Mouse (Mus musculus) lung, embryonic 15.5 days (tissue): ENCODE results near the gene Vwa7. TPM values are rescaled to one million over a fixed set of nuclear protein-coding genes. Genes with fewer than 3 reads are reported as not detected.
A peak's percentile ranks its signal among the peaks of the same experiment; 100 is the strongest.

Source experiments
- ATAC-seq: fragments of 200-750 bp; cut with Nextera tagmentation; 2 replicates; pipeline ENCODE4 v1.8.0; 2017; ENCODE audit warnings: moderate number of reproducible peaks, borderline replicate concordance; ENCODE audit not compliant: low FRiP score, low TSS enrichment; ENCODE audit errors: extremely low read depth
- H3K27ac ChIP-seq: fragments of 300-500 bp; sonication (generic); 2 replicates; pipeline ENCODE4 v1.5.1; 2015; ENCODE audit warnings: moderate library complexity, mild to moderate bottlenecking, inconsistent platforms
- H3K27me3 ChIP-seq: fragments of 300-500 bp; sonication (generic); 2 replicates; pipeline ENCODE4 v1.6.1; 2015; ENCODE audit warnings: inconsistent platforms
- H3K36me3 ChIP-seq: fragments of 300-500 bp; sonication (generic); 2 replicates; pipeline ENCODE4 v1.6.1; 2015; ENCODE audit warnings: inconsistent platforms
- H3K4me1 ChIP-seq: fragments of 300-500 bp; sonication (generic); 2 replicates; pipeline ENCODE4 v1.6.1; 2015; ENCODE audit warnings: inconsistent platforms
- H3K4me2 ChIP-seq: fragments of 300-500 bp; sonication (generic); 2 replicates; pipeline ENCODE4 v1.6.1; 2015; ENCODE audit warnings: inconsistent platforms, mild to moderate bottlenecking, moderate library complexity
- H3K4me3 ChIP-seq: fragments of 300-500 bp; sonication (generic); 2 replicates; pipeline ENCODE4 v1.5.1; 2015; ENCODE audit warnings: mild to moderate bottlenecking, inconsistent platforms
- H3K9ac ChIP-seq: fragments of 300-500 bp; sonication (generic); 2 replicates; pipeline ENCODE4 v1.6.1; 2015; ENCODE audit warnings: inconsistent platforms
- H3K9me3 ChIP-seq: fragments of 300-500 bp; sonication (generic); 2 replicates; pipeline ENCODE4 v1.6.1; 2016; ENCODE audit warnings: inconsistent platforms
- WGBS: fragments of 180-500 bp; shearing (Covaris S2); methylation state at CpG from one replicate; pipeline ENCODE4 v1.1.7; 2015; 5-methylcytosine and 5-hydroxymethylcytosine counted together
- polyA plus RNA-seq: library from polyadenylated mRNA; unstranded; fragments of >200 nt; fragmentation: Nextera tagmentation; extraction: Ambion mirVana; gene quantifications from 2 replicates; pipeline ENCODE4 v1.2.1, GENCODE M21; 2015

Vwa7 gene
- polyA plus RNA-seq, 1 experiment from 2014 or later = 0.14 TPM

GRCm38 (mm10) chr17:35064378-35064877, 48.0 kb downstream of the Vwa7 start:
- H3K9ac ChIP-seq = no peak overlapping the region; the same call in 1 of the 2 replicates
- 34% methylated on average over 10 of the region's 10 CpGs for WGBS
- peak overlapping the region; percentile 71 for H3K4me2 ChIP-seq
- no peaks in the 10 kb centered on the region for H3K9me3 ChIP-seq
- peak overlapping the region; percentile 91 for H3K27ac ChIP-seq
- peaks cover 20% of the 10 kb centered on the region for H3K36me3 ChIP-seq
- peaks cover 32% of the 10 kb centered on the region for H3K4me1 ChIP-seq
- peaks cover 13% of the 10 kb centered on the region for H3K27me3 ChIP-seq
- peak overlapping the region; percentile 38 for H3K4me3 ChIP-seq
- ATAC-seq = no peak

DNA sequence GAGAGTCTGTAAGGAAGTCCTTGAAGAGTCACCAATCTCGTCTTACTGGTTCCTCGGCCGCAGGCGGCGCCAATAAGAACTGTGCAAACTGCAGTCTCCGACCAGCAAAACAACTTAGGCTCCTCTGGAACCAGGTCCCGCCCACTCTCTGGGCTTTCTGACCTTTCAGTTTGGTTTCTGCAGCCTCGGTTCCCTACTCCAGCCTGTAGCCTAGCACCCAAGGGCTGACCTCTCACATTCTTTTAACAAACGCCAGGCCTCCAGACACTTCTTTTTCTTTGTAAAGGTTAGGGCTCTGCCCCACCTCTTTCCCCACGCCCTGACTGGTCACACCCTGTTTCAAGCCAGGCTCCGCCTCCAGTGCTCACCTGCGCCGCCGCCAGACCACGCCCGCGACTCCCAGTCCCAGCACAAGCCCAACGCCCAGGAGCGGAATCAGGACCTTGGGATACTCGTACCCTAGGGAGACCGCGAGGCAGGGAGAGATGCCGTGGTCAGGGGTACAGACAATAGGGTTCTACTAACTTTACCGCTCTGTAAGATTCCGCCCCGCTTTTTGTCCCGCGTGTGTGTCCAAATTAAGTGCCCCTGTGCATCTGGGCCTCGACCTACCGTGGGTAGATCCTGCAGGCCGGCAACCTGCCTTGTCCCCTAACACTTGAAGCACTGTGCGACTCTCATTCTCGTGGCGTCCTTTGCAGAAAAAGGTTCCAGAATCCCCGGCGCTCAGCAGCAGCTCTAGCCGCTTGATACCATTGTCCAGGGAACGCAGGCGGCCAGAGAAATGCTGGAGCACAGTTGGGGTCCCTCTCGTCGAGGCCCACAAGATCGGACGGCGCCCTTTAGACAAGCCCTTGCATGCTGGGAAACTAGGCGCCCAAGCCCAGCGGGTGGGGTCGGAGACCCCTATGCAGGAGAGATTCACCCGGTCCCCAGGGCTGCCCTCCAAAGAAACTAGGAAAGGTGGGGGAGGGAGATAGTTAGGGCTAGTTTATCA, 48.9 kb downstream of the Vwa7 start, which contains the start of gene Ly6g6c:
Ly6g6c (plus strand) TSS at position 438 of the 997 bp plus-strand sequence.
- Histone ChIP-seq H3K9me3 (no peaks in the 10 kb centered on the region), H3K27ac (peak within 1 kb of the TSS; percentile 91), H3K4me3 (peak within 1 kb of the TSS; percentile 38), H3K36me3 (peaks cover 20% of the 10 kb centered on the region), H3K27me3 (peaks cover 13% of the 10 kb centered on the region), H3K4me2 (peak within 1 kb of the TSS; percentile 71), H3K9ac (peak within 1 kb of the TSS; percentile 7), H3K4me1 (peaks cover 29% of the 10 kb centered on the region)
- peak; percentile 82 for ATAC-seq
- 3% methylated on average over 48 of the region's 48 CpGs for WGBS

- H3K9ac ChIP-seq = peak within 1 kb of the TSS; percentile 7
- peaks cover 20% of the 10 kb centered on the region for H3K4me1 ChIP-seq
- peaks cover 14% of the 10 kb centered on the region for H3K36me3 ChIP-seq
- peak within 1 kb of the TSS; percentile 71 for H3K4me2 ChIP-seq
- WGBS = 46% methylated on average over 10 of the region's 10 CpGs
- no peak for ATAC-seq
- peak within 1 kb of the TSS; percentile 38 for H3K4me3 ChIP-seq
- peak within 1 kb of the TSS; percentile 91 for H3K27ac ChIP-seq
- peaks cover 13% of the 10 kb centered on the region for H3K27me3 ChIP-seq
- H3K9me3 ChIP-seq = no peaks in the 10 kb centered on the region
Measured at GRCm38 (mm10) chr17:35066084-35066483, 49.7 kb downstream of the Vwa7 start, which contains the start of gene Mpig6b. Mpig6b (minus strand) TSS chr17:35066184.

DNA sequence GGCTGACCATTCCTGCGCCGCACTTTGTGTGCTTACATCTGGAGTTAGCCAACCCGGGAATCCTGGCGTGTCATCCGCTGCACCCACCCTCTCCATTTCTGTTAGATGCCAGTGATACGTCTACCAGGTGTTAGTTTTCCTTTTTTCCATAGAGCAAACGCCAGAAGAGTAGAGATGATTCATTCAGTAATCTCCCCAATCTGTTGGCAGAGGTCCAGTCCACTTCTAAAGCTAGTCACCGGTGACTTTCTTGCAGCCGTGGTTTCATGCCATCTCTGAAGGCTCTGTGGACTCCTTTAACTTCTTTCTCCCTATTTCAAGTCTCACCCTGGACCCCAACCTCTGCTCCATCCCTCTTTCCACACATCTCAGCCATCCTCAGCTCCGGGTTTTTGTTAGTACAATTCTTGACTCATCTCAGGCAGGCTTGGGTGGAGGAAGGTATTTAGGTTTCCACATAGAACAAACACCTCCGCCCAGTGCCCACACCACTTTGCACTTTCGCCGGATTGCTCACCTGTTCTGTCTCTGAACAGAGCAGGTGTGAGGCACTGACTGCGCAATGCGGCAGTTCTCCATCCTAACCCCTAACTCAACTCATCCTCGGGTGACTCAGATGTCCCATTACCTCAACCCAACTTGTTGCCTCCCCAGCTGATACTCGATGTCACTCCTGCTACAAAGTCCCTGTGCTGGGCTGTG, 52.0 kb downstream of the Vwa7 start:
- Histone ChIP-seq H3K27ac (no peak overlapping the region), H3K9me3 (no peaks in the 10 kb centered on the region), H3K4me2 (no peak overlapping the region), H3K4me1 (peaks cover 26% of the 10 kb centered on the region), H3K36me3 (no peaks in the 10 kb centered on the region), H3K27me3 (peaks cover 13% of the 10 kb centered on the region), H3K9ac (no peak overlapping the region), H3K4me3 (no peak overlapping the region)
- no peak for ATAC-seq
- WGBS = 59% methylated on average over 17 of the region's 17 CpGs

DNA sequence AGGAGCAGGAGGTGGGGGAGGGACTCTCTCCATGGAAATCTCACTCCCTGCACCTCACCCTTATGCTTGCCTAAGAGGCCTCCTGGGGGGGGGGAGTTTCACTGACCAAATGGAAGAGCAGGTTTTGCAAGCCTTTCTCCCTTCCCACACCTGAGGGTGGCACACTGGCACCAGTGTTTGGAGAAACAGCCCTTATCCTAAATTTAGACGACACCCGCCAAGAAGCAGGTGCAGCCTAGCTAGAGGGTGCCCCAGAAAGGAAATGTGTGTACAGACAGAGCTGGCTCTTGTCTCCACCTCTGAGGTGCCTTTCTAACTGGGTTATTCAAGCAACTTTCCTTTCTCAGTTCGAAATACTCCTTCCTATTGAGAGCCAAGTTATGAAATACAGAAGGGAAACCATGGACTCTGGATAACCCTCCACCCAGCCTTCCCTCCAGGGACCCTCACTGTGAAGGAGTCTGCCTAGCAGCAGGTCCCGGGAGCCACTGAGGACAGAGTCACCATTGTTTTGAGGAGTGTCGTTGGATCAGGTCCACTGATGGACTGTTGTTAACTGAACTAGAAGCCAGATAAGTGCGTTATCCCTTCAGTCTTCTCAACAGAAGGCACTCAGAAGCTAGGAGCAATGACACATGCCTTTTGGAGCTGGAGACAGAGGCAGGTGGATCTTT, 54.3 kb downstream of the Vwa7 start:
- peak; percentile 57 for ATAC-seq
- H3K27ac ChIP-seq = peak overlapping the region; percentile 71
- H3K4me1 ChIP-seq = peaks cover 10% of the 10 kb centered on the region

GRCm38 (mm10) chr17:35071454-35071853, 55.1 kb downstream of the Vwa7 start:
- Histone ChIP-seq H3K9ac (no peak overlapping the region), H3K4me1 (peaks cover 8% of the 10 kb centered on the region), H3K36me3 (no peaks in the 10 kb centered on the region), H3K9me3 (no peaks in the 10 kb centered on the region), H3K4me3 (no peak overlapping the region), H3K27ac (peak overlapping the region; percentile 29), H3K27me3 (peaks cover 11% of the 10 kb centered on the region), H3K4me2 (no peak overlapping the region)
- 64% methylated on average over 9 of the region's 9 CpGs for WGBS
- ATAC-seq = no peak

More for the DNA sequence above, 54.3 kb downstream of the Vwa7 start:
- H3K27me3 ChIP-seq = peaks cover 13% of the 10 kb centered on the region
- no peak overlapping the region for H3K4me3 ChIP-seq
- WGBS = 38% methylated on average over 6 of the region's 6 CpGs
- H3K4me2 ChIP-seq = no peak overlapping the region
- H3K9ac ChIP-seq = no peak overlapping the region
- H3K9me3 ChIP-seq = no peaks in the 10 kb centered on the region
- H3K36me3 ChIP-seq = no peaks in the 10 kb centered on the region

DNA sequence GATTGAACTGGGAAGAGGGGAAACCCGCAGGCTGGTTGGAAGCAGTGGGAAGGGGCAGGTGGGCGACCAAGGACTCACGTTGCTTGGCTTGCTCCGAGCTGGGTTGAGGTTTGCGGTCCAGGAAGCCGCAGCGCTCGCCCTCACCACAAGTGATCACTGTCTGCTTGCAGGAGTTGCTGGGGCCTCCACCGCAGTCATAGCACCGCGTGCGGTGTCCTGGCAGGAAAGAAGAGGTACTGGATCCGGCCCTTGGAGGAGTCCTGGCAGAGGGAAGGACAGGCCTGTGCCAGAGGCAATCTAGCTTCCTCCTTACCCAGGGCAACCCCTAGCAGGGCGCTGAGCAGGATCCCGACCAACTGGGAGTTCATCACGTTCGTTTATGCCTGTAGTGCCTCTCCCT, 57.7 kb downstream of the Vwa7 start:
- Histone ChIP-seq H3K4me2 (no peak overlapping the region), H3K36me3 (no peaks in the 10 kb centered on the region), H3K4me1 (peaks cover 23% of the 10 kb centered on the region), H3K9me3 (no peaks in the 10 kb centered on the region), H3K27me3 (peaks cover 5% of the 10 kb centered on the region; the same call in 1 of the 2 replicates), H3K9ac (no peak overlapping the region), H3K4me3 (no peak overlapping the region), H3K27ac (no peak overlapping the region)
- ATAC-seq = no peak
- 48% methylated on average over 17 of the region's 17 CpGs for WGBS

Other genes with a start within 250 kb of the Vwa7 start
- not detected in 2 replicates for gene Cyp21a1, start 212.0 kb upstream of the Vwa7 start, polyA plus RNA-seq
- gene Stk19, start 179.6 kb upstream of the Vwa7 start, polyA plus RNA-seq = 32.7 and 33.7 TPM in 2 replicates
- gene Dxo, start 179.6 kb upstream of the Vwa7 start, polyA plus RNA-seq = 63.0 and 63.3 TPM in 2 replicates
- gene Skiv2l, start 166.4 kb upstream of the Vwa7 start, polyA plus RNA-seq = 50.8 and 54.0 TPM in 2 replicates
- gene Nelfe, start 166.2 kb upstream of the Vwa7 start, polyA plus RNA-seq = 92.6 and 95.7 TPM in 2 replicates
- gene Cfb, start 154.1 kb upstream of the Vwa7 start, polyA plus RNA-seq = 2.8 and 3.1 TPM in 2 replicates
- 2.6 and 2.7 TPM in 2 replicates for gene Zbtb12, start 137.1 kb upstream of the Vwa7 start, polyA plus RNA-seq
- not detected in 2 replicates for gene Gm20547, start 134.5 kb upstream of the Vwa7 start, polyA plus RNA-seq
- 2.6 and 2.9 TPM in 2 replicates for gene C2, start 118.3 kb upstream of the Vwa7 start, polyA plus RNA-seq
- 64.9 and 69.9 TPM in 2 replicates for gene Ehmt2, start 118.1 kb upstream of the Vwa7 start, polyA plus RNA-seq
- gene Slc44a4, start 102.1 kb upstream of the Vwa7 start, polyA plus RNA-seq = 0.94 and 1.5 TPM in 2 replicates
- 17.3 and 17.9 TPM in 2 replicates for gene Neu1, start 85.3 kb upstream of the Vwa7 start, polyA plus RNA-seq
- gene Hspa1b, start 57.3 kb upstream of the Vwa7 start, polyA plus RNA-seq = 0.15 and 0.26 TPM in 2 replicates
- gene Gm20481, start 46.7 kb upstream of the Vwa7 start, polyA plus RNA-seq = not detected in 2 replicates
- gene Hspa1a, start 44.4 kb upstream of the Vwa7 start, polyA plus RNA-seq = 3.4 and 3.8 TPM in 2 replicates
- 0.45 and 0.79 TPM in 2 replicates for gene Hspa1l, start 43.9 kb upstream of the Vwa7 start, polyA plus RNA-seq
- gene Lsm2, start 34.7 kb upstream of the Vwa7 start, polyA plus RNA-seq = 210 and 216 TPM in 2 replicates
- gene Vars, start 15.6 kb upstream of the Vwa7 start, polyA plus RNA-seq = 128 and 129 TPM in 2 replicates
- 7.2 and 7.7 TPM in 2 replicates for gene Sapcd1, start 11.4 kb downstream of the Vwa7 start, polyA plus RNA-seq
- 4.4 TPM in 2 replicates for gene Msh5, start 30.2 kb downstream of the Vwa7 start, polyA plus RNA-seq
- gene Clic1, start 33.4 kb downstream of the Vwa7 start, polyA plus RNA-seq = 283 and 300 TPM in 2 replicates
- 330 and 333 TPM in 2 replicates for gene Ddah2, start 42.5 kb downstream of the Vwa7 start, polyA plus RNA-seq
- 0.36 and 0.39 TPM in 2 replicates for gene Ly6g6c, start 48.8 kb downstream of the Vwa7 start, polyA plus RNA-seq
- gene Mpig6b, start 49.6 kb downstream of the Vwa7 start, polyA plus RNA-seq = 0.67 and 0.93 TPM in 2 replicates
- gene Ly6g6e, start 60.3 kb downstream of the Vwa7 start, polyA plus RNA-seq = 0.96 and 1.2 TPM in 2 replicates
- 5.2 and 6.7 TPM in 2 replicates for gene Ly6g6d, start 61.5 kb downstream of the Vwa7 start, polyA plus RNA-seq
- 0.23 and 0.51 TPM in 2 replicates for gene Ly6g6f, start 69.0 kb downstream of the Vwa7 start, polyA plus RNA-seq
- gene Abhd16a, start 72.7 kb downstream of the Vwa7 start, polyA plus RNA-seq = 94.8 and 95.6 TPM in 2 replicates
- gene Ly6g5c, start 91.7 kb downstream of the Vwa7 start, polyA plus RNA-seq = not detected in 2 replicates
- gene Ly6g5b, start 98.8 kb downstream of the Vwa7 start, polyA plus RNA-seq = 0.79 and 0.95 TPM in 2 replicates
- gene Gpank1, start 104.9 kb downstream of the Vwa7 start, polyA plus RNA-seq = 17.7 and 18.0 TPM in 2 replicates
- gene Csnk2b, start 105.5 kb downstream of the Vwa7 start, polyA plus RNA-seq = 265 TPM in 2 replicates
- 9.6 and 9.7 TPM in 2 replicates for gene D17H6S53E, start 109.8 kb downstream of the Vwa7 start, polyA plus RNA-seq
- 1.0 and 3.9 TPM in 2 replicates for gene Apom, start 115.5 kb downstream of the Vwa7 start, polyA plus RNA-seq
- 48.6 and 51.2 TPM in 2 replicates for gene Bag6, start 118.6 kb downstream of the Vwa7 start, polyA plus RNA-seq
- gene Prrc2a, start 148.3 kb downstream of the Vwa7 start, polyA plus RNA-seq = 169 and 179 TPM in 2 replicates
- 6.9 and 9.0 TPM in 2 replicates for gene Aif1, start 159.5 kb downstream of the Vwa7 start, polyA plus RNA-seq
- 12.1 and 13.0 TPM in 2 replicates for gene Lst1, start 171.9 kb downstream of the Vwa7 start, polyA plus RNA-seq
- gene Ltb, start 177.9 kb downstream of the Vwa7 start, polyA plus RNA-seq = 0.65 and 2.2 TPM in 2 replicates
- gene Tnf, start 185.4 kb downstream of the Vwa7 start, polyA plus RNA-seq = 0.16 TPM in 1 of 2 replicates, not detected in the other
- gene Lta, start 188.8 kb downstream of the Vwa7 start, polyA plus RNA-seq = 0.11 and 0.21 TPM in 2 replicates
- 0.70 and 0.75 TPM in 2 replicates for gene Gm16181, start 204.3 kb downstream of the Vwa7 start, polyA plus RNA-seq
- 3.4 and 4.3 TPM in 2 replicates for gene Atp6v1g2, start 217.1 kb downstream of the Vwa7 start, polyA plus RNA-seq
- 13.2 and 13.4 TPM in 2 replicates for gene Nfkbil1, start 219.2 kb downstream of the Vwa7 start, polyA plus RNA-seq
- gene Ddx39b, start 225.2 kb downstream of the Vwa7 start, polyA plus RNA-seq = 512 and 523 TPM in 2 replicates
- gene H2-D1, start 246.2 kb downstream of the Vwa7 start, polyA plus RNA-seq = 114 and 138 TPM in 2 replicates